Mouse (Mus musculus) stomach, embryonic 15.5 days (tissue): ENCODE data around the gene Dynlrb2. TPM values are rescaled to one million over a fixed set of nuclear protein-coding genes. Genes with fewer than 3 reads are reported as not detected.

Source experiments
- ATAC-seq: fragments of 200-750 bp; cut with Nextera tagmentation; 2 replicates; pipeline ENCODE4 v1.8.0; 2017; ENCODE audit warnings: low read depth, moderate number of reproducible peaks, moderate TSS enrichment; ENCODE audit not compliant: insufficient read depth, low FRiP score
- H3K27ac ChIP-seq: fragments of 300-500 bp; sonication (generic); 2 replicates; pipeline ENCODE4 v1.5.1; 2015; ENCODE audit warnings: mild to moderate bottlenecking, inconsistent platforms
- H3K27me3 ChIP-seq: fragments of 300-500 bp; sonication (generic); replicated peaks from 2 replicates; pipeline ENCODE4 v1.6.1; 2015; ENCODE audit warnings: inconsistent platforms
- H3K36me3 ChIP-seq: fragments of 300-500 bp; sonication (generic); 2 replicates; pipeline ENCODE4 v1.6.1; 2015; ENCODE audit warnings: inconsistent platforms
- H3K4me1 ChIP-seq: fragments of 300-500 bp; sonication (generic); 2 replicates; pipeline ENCODE4 v1.6.1; 2015; ENCODE audit warnings: inconsistent platforms
- H3K4me2 ChIP-seq: fragments of 300-500 bp; sonication (generic); 2 replicates; pipeline ENCODE4 v1.6.1; 2015; ENCODE audit warnings: mild to moderate bottlenecking, inconsistent platforms
- H3K4me3 ChIP-seq: fragments of 300-500 bp; sonication (generic); replicated peaks from 2 replicates; pipeline ENCODE4 v1.5.1; 2015; ENCODE audit warnings: inconsistent platforms
- H3K9ac ChIP-seq: fragments of 300-500 bp; sonication (generic); 2 replicates; pipeline ENCODE4 v1.6.1; 2015; ENCODE audit warnings: inconsistent platforms
- H3K9me3 ChIP-seq: fragments of 300-500 bp; sonication (generic); 2 replicates; pipeline ENCODE4 v1.6.1; 2016; ENCODE audit warnings: inconsistent platforms
- WGBS: fragments of 180-500 bp; shearing (Covaris S2); methylation state at CpG from one replicate; pipeline ENCODE4 v1.1.7; 2015; 5-methylcytosine and 5-hydroxymethylcytosine counted together
- polyA plus RNA-seq: library from polyadenylated mRNA; unstranded; fragments of >200 nt; fragmentation: Nextera tagmentation; extraction: Ambion mirVana; gene quantifications from 2 replicates; pipeline ENCODE4 v1.2.1, GENCODE M21; 2015

Dynlrb2 gene
- 0.57 and 0.76 TPM in 2 replicates for polyA plus RNA-seq

GRCm38 (mm10) chr8:116504477-116505120 is at the start of gene Dynlrb2:
Gene Dynlrb2, plus strand, starts transcription at chr8:116504974.
- peak; percentile 68 for ATAC-seq
- WGBS, result 6% methylated on average over 19 of the region's 19 CpGs
- no peaks in the 10 kb centered on the region for H3K9me3 ChIP-seq
- peaks cover 9% of the 10 kb centered on the region for H3K4me1 ChIP-seq
- peak within 1 kb of the TSS; percentile 84 for H3K4me2 ChIP-seq
- H3K36me3 ChIP-seq, result no peaks in the 10 kb centered on the region
- no peak within 1 kb of the TSS for H3K9ac ChIP-seq
- H3K4me3 ChIP-seq, result peak within 1 kb of the TSS; percentile 36
- no peaks in the 10 kb centered on the region for H3K27me3 ChIP-seq
- no peak within 1 kb of the TSS for H3K27ac ChIP-seq

DNA sequence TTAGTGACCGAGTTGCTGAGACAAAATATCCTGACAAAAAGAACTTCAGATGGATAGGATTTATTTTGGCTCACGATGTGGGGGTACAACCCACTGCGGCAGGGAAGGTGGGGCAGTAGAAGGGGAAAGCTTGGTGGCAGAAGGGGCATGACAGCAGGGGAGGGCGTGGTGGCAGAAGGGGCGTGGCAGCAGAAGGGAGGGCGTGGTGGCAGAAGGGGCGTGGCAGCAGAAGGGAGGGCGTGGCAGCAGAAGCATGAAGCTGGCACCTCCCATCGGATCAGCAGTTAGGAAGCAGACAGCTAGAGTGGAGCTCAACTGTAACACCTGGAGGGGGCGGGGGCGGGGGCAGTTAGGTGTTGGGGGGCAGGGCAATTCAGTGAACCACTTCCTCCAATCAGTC is 46.2 kb upstream of the Dynlrb2 start:
- 71% methylated on average over 11 of the region's 11 CpGs for WGBS
- Histone ChIP-seq H3K4me2 (no peak overlapping the region), H3K4me1 (no peaks in the 10 kb centered on the region), H3K27me3 (no peaks in the 10 kb centered on the region), H3K9ac (no peak overlapping the region), H3K4me3 (no peak overlapping the region), H3K36me3 (no peaks in the 10 kb centered on the region), H3K27ac (no peak overlapping the region), H3K9me3 (no peaks in the 10 kb centered on the region)
- ATAC-seq, result no peak

DNA sequence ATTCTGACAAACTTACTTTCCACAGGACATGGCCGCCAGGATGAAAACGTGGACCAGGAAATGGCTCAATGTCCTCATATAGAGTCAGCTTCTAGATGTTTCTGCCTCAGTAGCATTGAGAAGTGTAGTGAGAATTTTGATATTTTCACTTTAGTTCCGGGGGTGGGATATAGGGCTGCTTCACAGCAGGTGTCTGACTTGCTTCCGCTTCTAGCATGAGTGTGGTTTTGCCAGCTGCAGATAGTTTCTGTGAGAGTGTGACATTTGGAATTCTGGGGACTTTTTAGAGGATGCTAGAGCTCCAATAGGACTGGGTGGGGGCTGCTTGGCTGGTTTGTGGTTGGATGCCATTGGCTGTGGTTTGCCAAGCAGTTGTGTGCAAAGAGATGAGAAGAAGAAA is 43.3 kb upstream of the Dynlrb2 start:
- no peak for ATAC-seq
- WGBS, result 73% methylated on average over 4 of the region's 4 CpGs
- no peaks in the 10 kb centered on the region for H3K36me3 ChIP-seq

GRCm38 (mm10) chr8:116466586-116466985 is 38.2 kb upstream of the Dynlrb2 start:
- Histone ChIP-seq H3K27me3 (no peaks in the 10 kb centered on the region), H3K27ac (no peak overlapping the region), H3K36me3 (no peaks in the 10 kb centered on the region), H3K4me1 (no peaks in the 10 kb centered on the region), H3K4me2 (no peak overlapping the region), H3K9ac (no peak overlapping the region), H3K4me3 (no peak overlapping the region), H3K9me3 (no peaks in the 10 kb centered on the region)
- 64% methylated on average over 7 of the region's 7 CpGs for WGBS
- ATAC-seq, result no peak

More for the DNA sequence above, 43.3 kb upstream of the Dynlrb2 start:
- Histone ChIP-seq H3K27me3 (no peaks in the 10 kb centered on the region), H3K9me3 (no peaks in the 10 kb centered on the region), H3K4me3 (no peak overlapping the region), H3K4me1 (no peaks in the 10 kb centered on the region), H3K27ac (no peak overlapping the region), H3K4me2 (no peak overlapping the region), H3K9ac (no peak overlapping the region)

- Histone ChIP-seq H3K27ac (no peak overlapping the region), H3K4me2 (no peak overlapping the region), H3K36me3 (no peaks in the 10 kb centered on the region), H3K27me3 (no peaks in the 10 kb centered on the region), H3K4me3 (no peak overlapping the region), H3K9ac (no peak overlapping the region), H3K9me3 (no peaks in the 10 kb centered on the region), H3K4me1 (no peaks in the 10 kb centered on the region)
- WGBS, result 61% methylated on average over 1 of the region's 1 CpGs
- no peak for ATAC-seq
Observed at GRCm38 (mm10) chr8:116467027-116467426, 37.7 kb upstream of the Dynlrb2 start.

DNA sequence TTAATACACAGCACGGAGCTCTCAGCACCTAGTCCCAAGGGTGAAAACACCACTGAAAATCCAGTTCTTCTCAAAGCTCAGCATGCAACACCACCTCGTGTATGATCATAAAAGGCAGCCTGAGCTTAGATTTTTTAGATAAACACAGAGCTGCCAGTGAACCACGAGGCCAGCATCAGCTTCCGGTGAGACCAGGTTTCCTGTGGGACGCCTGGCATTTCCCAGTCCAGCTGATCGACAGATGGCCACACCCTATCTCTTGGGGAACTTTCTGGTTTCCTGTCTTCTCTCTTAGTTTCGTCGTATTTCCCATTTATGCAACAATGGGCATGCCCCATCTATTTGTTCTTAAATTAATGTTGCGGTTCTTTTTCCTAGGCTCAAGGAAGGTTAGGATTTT is 26.8 kb upstream of the Dynlrb2 start:
- 70% methylated on average over 9 of the region's 9 CpGs for WGBS
- no peak for ATAC-seq
- no peak overlapping the region for H3K27ac ChIP-seq
- no peaks in the 10 kb centered on the region for H3K36me3 ChIP-seq
- H3K9me3 ChIP-seq, result no peaks in the 10 kb centered on the region
- H3K27me3 ChIP-seq, result no peaks in the 10 kb centered on the region
- H3K9ac ChIP-seq, result no peak overlapping the region
- H3K4me3 ChIP-seq, result no peak overlapping the region
- H3K4me1 ChIP-seq, result no peaks in the 10 kb centered on the region
- H3K4me2 ChIP-seq, result no peak overlapping the region

DNA sequence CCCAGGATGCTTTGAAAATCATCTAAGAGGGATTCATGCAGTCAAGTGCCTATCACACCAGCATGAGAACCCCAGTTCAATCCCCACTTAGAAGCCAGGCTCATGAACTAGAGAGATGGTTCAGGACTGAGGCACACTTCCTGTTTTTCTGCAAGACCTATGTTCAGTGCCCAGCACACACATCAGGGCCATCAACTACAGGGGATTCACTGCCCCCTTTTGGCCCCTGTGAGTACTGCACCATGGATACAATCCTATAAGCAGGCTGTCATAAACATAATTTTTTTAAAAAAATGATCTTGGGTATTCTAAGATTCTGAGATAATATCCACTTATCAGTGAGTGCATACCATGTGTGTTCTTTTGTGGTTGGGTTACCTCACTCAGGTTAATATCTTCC is 26.1 kb upstream of the Dynlrb2 start:
- Histone ChIP-seq H3K9ac (no peak overlapping the region), H3K9me3 (no peaks in the 10 kb centered on the region)
- ATAC-seq, result no peak

GRCm38 (mm10) chr8:116480894-116481293 is 23.9 kb upstream of the Dynlrb2 start:
- no peaks in the 10 kb centered on the region for H3K9me3 ChIP-seq

More for the DNA sequence above, 26.1 kb upstream of the Dynlrb2 start:
- no peaks in the 10 kb centered on the region for H3K27me3 ChIP-seq
- no peak overlapping the region for H3K27ac ChIP-seq
- H3K4me1 ChIP-seq, result no peaks in the 10 kb centered on the region
- H3K36me3 ChIP-seq, result no peaks in the 10 kb centered on the region
- H3K4me3 ChIP-seq, result no peak overlapping the region
- H3K4me2 ChIP-seq, result no peak overlapping the region

DNA sequence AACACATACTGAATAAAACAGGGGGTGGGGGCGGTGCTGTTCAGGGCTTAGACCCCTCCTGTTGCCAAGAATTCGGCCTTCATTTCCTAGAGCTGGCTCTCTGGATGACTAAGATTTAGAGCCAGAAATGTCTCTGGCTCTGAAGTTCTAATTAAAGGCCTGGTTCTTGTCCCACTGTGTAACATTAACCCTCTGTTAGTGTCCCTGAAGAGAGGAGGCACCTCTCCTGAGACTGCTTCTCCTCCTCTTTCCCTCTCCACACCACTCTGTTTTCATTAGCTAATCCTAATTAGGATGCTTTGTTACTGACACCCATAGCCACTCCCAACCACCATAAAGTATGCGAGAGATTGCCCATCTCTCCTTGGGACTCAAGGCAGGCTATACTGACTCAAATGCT is 22.0 kb upstream of the Dynlrb2 start:
- no peak overlapping the region for H3K4me2 ChIP-seq
- H3K27ac ChIP-seq, result no peak overlapping the region
- H3K9me3 ChIP-seq, result no peaks in the 10 kb centered on the region
- H3K4me3 ChIP-seq, result no peak overlapping the region
- H3K4me1 ChIP-seq, result no peaks in the 10 kb centered on the region
- no peaks in the 10 kb centered on the region for H3K27me3 ChIP-seq
- 62% methylated on average over 3 of the region's 3 CpGs for WGBS
- H3K36me3 ChIP-seq, result no peaks in the 10 kb centered on the region
- ATAC-seq, result no peak
- H3K9ac ChIP-seq, result no peak overlapping the region

More at GRCm38 (mm10) chr8:116480894-116481293, 23.9 kb upstream of the Dynlrb2 start:
- Histone ChIP-seq H3K27ac (no peak overlapping the region), H3K4me3 (no peak overlapping the region), H3K9ac (no peak overlapping the region), H3K4me2 (no peak overlapping the region), H3K27me3 (no peaks in the 10 kb centered on the region), H3K36me3 (no peaks in the 10 kb centered on the region), H3K4me1 (no peaks in the 10 kb centered on the region)
- 15% methylated on average over 7 of the region's 7 CpGs for WGBS
- peak; percentile 71; the same call in 1 of the 2 replicates for ATAC-seq

DNA sequence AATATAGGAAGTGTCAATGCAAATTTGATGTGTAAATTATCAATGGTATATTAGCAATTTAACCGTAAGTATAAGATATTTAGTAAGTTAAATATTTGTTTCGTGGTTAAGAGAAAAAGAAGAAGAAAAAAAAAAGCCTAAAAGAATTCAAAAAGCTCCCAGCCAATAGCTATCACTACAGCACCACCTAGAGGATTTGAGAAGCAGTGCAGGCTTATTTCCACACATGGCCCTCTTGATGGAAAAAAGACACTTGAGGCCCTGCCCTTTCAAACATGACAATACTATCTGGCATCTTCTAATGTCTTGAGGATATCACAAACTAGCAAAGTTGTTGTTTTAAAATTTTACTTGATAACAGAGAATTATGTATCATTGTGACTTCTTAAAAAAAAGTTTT is 20.7 kb upstream of the Dynlrb2 start:
- Histone ChIP-seq H3K4me3 (no peak overlapping the region), H3K36me3 (no peaks in the 10 kb centered on the region), H3K27me3 (no peaks in the 10 kb centered on the region), H3K4me1 (no peaks in the 10 kb centered on the region), H3K9ac (no peak overlapping the region), H3K9me3 (no peaks in the 10 kb centered on the region), H3K27ac (no peak overlapping the region), H3K4me2 (no peak overlapping the region)
- no peak for ATAC-seq
- WGBS, result 11% methylated on average over 2 of the region's 2 CpGs

GRCm38 (mm10) chr8:116488546-116488945 is 16.2 kb upstream of the Dynlrb2 start:
- H3K27me3 ChIP-seq, result no peaks in the 10 kb centered on the region
- 77% methylated on average over 2 of the region's 2 CpGs for WGBS
- H3K36me3 ChIP-seq, result no peaks in the 10 kb centered on the region
- no peak overlapping the region for H3K9ac ChIP-seq
- no peak overlapping the region for H3K4me3 ChIP-seq
- no peak for ATAC-seq
- no peak overlapping the region for H3K27ac ChIP-seq
- no peaks in the 10 kb centered on the region for H3K4me1 ChIP-seq
- H3K9me3 ChIP-seq, result no peaks in the 10 kb centered on the region
- no peak overlapping the region for H3K4me2 ChIP-seq

DNA sequence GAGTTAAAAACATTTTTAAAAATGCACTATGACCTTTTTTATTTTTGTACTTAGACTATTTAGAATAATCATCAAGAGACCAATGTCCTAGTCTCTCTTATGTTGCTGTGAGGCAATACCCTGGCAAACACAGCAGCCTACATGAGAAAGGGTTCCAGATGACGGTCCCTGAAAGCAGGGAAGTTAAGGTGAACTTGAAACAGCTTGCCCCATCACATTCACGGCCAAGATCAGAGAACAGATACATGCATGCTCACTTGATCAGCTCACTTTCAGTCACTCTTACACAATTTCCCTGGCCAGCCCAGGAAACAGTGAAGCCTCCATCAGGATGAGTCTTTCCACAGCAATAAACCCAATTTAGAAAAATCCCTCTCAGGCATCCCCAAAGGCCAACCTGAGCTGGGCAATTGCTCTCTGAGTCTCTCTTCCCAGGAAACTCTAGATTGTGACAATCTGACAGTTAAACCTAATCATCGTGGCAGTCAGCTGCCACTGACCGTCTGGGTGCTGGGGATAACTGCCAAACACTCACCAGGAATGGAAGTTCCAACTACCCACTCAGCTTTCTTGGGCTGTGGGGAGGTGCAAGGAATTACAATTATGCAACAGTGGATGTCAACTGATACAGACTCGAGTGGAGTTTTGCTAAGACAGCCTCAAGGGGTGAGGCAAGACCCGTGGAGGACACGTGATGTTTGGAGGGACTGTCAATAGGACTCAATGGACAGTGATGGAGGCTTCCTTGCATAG is 4.5 kb upstream of the Dynlrb2 start:
- H3K4me1 ChIP-seq, result peaks cover 9% of the 10 kb centered on the region
- H3K4me2 ChIP-seq, result no peak overlapping the region
- H3K27me3 ChIP-seq, result no peaks in the 10 kb centered on the region
- 80% methylated on average over 7 of the region's 7 CpGs for WGBS
- H3K9me3 ChIP-seq, result no peaks in the 10 kb centered on the region
- no peaks in the 10 kb centered on the region for H3K36me3 ChIP-seq
- H3K4me3 ChIP-seq, result no peak overlapping the region
- H3K9ac ChIP-seq, result no peak overlapping the region
- H3K27ac ChIP-seq, result no peak overlapping the region
- no peak for ATAC-seq
